Mouse (Mus musculus) gastrocnemius, postnatal 10 days (tissue): ENCODE measurements at regions not wholly inside any gene's neighbourhood (a gene's known extent, or its start where the extent isn't known, plus 50 kb on each side); places are given as distances from the start of the nearest gene placed in this dataset.

Source experiments
- DNase-seq: peaks from one replicate; pipeline ENCODE4 v3.0.0; 2021; ENCODE audit warnings: mixed read lengths

DNA sequence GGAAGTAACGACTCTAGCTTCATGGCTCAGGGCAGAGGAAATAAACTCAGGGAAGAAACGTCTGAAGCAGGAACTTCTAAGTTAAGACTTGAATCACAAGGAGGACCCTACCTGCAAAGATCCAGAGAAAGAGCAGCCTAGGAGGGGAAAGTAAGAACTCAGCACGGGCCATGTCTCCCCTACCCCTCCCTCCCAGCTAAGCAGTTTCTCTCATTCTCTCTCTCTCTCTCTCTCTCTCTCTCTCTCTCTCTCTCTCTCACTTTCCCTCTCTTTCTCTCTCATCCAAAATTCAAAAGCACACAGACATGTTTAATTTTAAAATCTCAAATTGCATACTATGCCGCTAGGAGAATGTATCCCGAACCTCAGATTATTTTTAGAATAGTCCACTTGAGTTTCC lies 267.3 kb downstream of the Dhx15 start:
- no peak for DNase-seq

DNA sequence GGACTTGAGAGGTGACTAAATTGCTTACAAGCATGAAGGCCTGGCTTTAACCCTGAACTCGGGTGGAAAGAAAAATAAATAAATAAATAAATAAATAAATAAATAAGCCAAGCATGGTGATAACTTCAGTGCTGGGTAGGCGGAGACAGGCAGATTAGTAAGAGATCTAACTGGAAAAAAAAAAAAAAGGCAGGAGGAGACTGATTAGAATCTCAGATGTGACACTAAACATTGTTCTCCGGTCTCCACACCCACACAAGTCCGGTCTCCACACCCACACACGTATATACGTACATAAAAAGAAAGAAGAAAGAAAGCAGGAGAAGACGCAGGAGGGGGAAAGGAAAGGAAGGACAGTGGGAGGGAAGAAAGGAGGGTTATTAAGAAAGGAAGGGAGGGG lies 267.8 kb downstream of the Dhx15 start:
- no peak for DNase-seq

DNA sequence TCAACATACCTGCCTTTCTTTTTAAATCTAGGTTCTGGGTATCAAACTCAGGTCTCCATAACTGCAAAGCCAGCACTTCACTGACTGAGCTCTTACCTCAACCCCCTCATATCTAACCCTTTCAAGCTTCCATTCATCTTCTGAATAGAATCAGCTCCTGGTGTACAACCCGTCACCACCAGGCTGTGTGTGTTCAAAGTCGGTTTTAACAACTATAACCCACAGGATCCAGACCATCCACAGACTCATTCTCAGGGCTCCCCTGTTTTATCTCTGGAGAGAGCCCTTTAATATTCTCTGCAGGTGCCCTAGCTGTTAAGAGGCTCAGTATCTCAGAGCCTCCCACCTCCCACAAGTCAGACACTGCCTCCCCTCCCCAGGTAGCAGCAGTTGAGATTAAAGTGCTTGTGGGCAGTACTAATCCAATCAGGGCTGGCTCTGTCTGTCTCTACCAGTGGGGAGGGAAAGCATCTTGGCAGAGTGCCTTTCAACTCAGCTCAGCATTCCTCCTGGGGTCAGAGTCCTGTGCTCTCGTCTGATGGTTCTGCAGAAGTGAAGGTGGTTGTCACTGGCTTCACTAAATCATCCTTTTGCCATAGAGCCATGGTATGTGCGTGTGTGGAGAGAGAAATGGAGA lies 272.4 kb downstream of the Dhx15 start:
- DNase-seq: no peak

DNA sequence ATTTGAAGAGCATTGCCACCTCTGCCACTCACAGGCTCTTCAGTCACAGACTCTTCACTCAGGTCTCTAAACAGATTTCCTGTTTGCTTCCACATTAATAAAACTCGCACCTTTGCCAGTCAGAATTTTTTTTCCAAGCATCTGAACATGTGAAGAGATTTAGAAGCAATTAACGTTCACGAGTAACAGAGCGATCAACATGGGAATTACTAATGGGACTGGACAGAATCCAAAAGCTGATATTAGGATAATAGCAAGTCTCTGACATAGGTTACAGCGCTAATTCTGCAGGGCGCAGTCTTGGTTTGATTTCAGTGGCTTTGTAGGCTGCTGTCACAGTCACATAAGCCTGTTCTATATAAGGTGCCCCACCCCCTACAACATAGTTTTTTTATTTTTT lies 275.6 kb downstream of the Dhx15 start:
- DNase-seq: no peak

DNA sequence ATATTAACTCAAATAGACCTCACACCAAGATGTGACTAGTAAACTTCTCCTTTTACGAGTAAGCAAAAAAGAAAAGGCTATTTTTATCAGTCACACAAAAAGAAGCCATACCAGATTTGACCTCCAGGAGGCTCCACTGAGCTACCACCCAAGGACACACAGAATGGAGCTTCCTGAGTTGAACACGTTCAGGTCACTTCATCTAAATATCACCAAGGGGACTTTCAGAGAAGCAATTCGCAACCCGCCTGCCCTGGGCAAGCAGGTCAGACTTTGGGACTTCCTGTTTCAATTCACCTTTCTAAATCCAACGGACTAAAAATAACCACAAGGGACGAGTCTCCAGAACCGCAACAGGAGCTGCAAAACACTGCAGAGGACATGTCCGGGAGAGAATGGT lies 281.5 kb downstream of the Dhx15 start:
- DNase-seq: peak; percentile 22

DNA sequence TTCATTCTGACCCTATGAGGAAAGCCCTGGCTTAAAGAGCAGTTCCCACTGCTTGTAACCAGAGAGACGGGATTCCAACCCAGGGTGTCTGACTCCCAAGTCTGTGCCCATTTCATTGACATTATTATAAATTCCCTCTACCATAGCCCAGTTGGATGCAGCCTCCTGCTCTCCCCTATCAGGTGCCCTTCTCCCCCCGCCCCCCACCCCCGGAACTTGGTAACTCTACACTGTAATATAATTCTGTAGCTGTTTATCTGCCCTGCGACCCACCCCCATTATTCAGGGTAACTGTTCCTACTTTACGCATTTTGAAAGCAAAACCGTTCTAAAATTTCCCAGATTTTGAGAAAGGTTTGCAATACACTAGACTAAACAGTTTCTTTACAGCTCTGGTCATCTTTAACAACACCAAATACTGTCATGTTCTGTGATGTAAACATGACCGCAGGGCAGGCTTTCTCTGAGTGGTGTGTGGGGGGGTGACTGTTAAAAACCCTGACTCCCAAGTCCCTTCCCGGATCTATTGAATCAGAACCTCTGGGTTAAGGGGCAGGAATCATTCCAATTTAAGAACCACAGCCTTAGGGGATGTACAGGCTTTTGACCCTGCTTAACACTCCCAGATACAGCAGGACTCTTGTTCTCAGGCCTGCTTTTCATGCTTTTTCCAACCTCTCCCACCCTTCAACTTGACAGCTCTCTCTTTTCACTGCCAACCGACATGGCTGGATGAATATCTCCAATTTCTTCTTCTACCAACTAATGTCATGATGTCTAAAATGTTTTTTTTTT lies 283.8 kb downstream of the Dhx15 start:
- DNase-seq: no peak

DNA sequence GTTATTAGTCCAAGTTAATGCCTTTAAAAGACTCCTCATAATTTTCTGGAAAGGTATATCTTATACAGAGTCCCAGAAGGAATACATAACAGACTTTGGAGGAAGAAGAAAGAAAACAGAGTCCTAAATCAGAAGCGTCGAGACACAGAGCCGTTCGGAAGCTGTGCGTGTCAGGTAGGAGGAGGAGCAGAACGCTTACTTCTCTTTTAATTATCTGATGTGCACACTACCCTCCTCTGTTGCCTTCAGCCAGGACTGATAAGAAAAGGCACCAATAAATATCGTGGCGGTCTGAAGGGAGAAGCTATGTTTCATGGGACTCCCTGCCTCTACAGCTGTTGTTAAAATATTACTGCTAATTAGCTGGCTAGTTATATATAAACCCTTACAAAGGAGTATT lies 296.2 kb downstream of the Dhx15 start:
- no peak for DNase-seq

DNA sequence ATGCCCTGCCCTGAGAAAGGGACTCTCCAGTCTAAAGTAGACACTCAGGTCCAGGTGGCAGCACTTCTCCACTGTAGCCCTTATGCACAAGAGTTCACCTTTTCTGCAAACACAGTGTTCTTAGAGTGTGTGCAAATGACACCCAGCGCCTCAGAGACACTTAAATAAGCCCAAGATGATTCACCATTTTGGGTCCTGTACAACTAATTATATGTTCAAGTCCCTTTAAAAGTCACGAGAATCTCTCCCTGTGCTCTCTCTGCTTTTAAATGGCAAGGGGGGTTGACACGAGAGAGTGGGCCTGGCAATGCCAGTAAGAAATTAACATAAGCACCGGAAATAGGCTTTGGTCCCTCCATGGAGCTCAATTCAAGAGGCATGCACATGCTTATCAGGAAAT lies 299.0 kb downstream of the Dhx15 start:
- DNase-seq: no peak

DNA sequence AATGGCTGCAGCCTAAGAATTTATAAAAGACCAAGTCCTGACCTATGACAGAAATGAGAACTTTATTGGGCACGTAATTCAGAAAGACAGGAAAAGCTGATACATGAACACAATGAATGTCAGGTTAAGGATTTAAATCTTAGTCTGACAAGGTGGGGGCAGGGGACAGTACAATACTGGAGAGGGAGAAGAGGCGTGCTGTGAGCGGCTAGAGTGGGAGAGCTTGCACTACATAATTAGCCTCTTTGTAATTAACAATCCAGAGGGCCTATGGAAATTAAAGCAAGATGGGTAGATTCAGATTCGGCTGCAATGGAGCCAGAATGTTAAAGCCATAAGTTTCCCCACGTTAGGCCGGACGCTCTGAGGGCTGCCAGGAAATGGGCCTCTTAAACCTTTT lies 301.9 kb downstream of the Dhx15 start:
- no peak for DNase-seq

DNA sequence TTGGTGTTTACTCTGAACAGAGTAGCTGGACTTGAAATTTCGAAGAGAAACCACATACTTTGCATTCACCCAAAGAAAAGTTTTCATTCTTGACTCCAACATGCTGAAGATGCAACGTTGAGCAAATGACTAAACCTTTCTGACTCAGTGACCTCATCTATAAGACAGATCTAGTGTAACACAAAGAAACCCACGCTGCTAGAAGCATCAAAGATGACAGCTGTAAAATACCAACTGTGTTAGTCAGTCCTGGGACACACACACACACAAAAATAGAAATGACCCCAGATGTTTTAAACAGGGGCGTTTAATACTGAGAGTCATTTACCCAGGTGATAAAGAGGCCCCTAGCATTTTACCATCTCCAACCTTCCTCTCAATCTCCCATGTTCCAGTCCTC lies 307.7 kb downstream of the Dhx15 start:
- no peak for DNase-seq

DNA sequence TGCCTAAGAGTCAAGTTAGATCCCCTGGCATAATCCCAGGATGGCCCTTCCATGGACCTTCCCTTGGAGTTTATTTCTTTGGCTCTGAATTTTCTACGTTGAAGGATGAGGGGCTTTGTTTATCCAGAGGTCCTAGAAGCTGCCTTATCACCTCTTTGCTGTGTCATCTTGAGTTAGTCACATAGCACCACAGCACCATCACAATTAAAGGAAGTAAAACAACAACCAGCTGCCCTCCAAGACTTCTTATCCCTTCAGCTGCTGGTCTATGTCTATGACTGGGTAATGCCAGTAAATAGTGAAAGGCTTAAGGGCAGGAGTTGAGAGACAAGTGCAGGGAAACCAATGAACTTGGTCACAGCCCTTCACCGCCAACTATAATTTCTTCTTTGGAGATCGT lies 308.1 kb downstream of the Dhx15 start:
- DNase-seq: no peak

DNA sequence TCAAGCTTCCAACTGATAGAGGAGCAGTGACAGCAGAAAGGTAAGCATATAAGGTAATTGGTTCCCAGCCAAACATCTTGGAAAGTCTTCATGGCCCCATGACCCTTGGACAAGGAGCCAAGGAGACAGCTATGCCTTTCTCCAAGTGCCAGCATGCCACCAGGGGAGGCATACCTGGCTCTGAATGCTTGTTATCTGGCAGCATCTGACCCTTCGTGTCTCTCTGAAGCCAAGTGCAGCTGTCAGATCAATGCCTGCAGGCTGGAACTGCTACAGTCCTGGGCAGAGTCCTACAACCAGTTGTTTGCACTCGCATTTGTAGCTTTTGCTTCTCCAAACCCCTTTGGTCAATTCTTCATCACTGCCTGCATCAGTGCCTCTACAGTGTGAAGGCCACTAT lies 309.3 kb upstream of the Ppargc1a start:
- no peak for DNase-seq

DNA sequence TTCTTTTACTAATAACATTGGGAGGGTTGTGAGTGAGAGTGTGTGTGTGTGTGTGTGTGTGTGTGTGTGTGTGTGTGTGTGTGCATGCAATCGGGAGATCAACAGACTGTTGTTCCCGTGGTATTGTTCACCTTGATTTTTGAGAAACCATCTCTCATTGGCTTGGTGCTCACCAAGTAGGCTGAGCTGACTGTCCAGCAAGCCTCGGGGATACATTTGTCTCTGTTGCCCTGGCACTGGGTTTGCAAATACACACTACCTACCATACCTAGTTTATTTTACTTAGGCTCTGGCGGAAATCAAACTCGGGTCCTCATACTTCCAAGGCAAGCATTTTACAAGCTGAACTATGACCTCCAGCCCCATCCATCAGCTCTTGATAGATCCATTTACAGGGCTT lies 306.0 kb upstream of the Ppargc1a start:
- no peak for DNase-seq

DNA sequence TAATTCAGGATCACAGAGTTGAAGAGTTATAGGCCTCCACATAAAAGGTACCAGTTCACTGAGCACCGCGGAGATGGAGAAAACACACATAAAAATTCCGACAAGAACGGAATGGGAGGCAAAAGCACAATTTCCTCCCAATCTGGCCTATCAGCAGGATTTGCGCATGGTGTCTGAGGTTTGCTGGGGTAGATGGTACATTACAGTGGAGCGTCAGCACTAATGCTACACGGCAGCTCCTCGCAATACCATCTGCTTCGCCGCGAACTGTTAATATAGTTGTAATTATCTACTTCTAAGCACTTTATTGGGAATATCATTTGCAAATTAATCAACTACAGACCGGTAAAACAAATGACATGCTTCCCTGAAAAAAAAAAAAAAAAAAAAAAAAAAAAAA lies 304.2 kb upstream of the Ppargc1a start:
- no peak for DNase-seq

DNA sequence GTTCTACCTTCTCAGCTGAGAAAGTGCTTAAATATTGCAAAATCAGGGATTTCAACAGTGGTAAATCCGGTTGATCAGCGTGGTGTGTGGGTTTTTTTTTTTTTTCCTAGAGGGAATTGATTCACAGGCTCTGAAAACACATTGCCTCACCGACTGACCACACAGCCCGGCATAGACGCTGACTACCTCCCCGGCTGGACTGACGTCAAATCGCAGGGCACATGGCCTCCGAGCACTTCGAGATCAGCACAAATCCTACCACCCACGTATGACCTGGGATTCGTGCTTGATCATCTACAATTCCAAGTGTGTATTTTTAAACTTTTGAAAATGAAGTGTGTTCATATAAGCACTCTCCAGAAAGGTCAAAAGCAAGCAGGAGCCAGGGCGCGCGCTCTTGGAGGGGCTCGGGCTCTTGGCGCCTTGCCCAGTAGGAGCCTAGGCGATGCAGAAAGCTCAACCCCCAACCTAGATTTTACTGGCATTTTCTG lies 300.7 kb upstream of the Ppargc1a start:
- no peak for DNase-seq

DNA sequence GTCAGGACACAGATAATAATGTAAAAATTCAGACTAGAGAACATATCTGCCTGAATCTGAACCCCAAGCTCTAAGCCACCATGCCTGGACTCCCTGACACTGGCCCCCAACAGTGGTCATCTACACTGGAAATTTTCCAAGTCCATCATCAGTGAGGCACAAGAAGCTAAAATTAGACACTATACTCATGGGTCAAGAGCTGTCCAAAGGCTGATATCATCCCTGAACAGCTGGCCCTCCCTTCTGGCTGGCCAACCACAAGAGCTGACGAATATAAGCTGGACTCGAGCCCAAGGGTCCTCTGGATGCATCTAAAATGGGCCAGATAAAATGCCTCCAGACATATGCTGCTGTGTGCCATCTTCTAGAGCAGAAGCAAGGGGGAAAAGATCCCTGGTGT lies 298.5 kb upstream of the Ppargc1a start:
- no peak for DNase-seq

DNA sequence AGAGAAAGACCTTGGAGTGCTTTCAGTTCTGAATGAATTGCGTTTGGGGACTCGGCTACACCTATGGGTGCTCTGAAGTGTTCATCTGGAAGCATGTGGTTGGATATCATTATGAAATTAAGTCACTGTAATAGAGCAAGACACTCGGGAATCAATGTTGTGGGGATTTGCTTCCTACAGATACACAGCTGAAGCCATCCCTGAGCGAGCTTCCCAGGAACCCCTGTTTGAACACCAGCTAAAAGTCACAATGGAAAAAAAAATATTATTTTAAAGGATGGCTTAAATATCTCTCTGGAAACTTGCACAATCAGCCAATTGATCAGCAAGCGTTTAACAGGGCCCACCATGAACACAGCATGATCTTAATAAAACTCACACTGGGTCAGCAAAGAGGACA lies 293.0 kb upstream of the Ppargc1a start:
- no peak for DNase-seq

DNA sequence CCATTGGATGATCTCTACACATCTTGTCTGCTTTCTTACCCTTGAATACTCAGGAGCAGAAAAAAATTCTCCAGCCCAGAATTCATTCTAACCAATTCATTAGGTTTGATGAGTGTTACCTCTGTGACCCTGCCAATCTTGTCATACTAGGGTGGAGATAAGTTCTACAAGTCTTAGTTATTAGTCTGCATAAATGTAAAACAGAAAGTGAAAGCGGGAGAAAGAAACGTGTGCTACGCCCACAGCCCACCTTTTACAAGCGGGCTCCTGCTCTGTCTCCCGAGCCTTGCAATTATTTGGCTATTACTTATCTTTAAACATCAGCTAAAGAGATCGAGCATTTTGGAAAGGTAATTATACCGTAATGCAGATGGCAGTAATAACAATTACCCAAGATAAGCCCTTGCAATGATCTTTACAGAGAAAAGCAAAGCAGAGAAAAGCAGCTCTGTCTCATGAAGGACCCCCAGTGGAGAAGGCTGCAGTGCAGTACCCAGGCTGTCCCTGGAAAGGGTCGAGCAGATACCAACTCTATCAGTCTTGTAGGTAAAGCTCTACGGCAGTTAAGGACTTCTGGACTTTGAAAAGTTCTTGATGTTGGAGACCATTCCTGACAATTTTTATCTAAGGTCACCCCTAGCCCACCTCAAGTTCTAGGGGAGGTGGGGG lies 286.1 kb upstream of the Ppargc1a start:
- no peak for DNase-seq

DNA sequence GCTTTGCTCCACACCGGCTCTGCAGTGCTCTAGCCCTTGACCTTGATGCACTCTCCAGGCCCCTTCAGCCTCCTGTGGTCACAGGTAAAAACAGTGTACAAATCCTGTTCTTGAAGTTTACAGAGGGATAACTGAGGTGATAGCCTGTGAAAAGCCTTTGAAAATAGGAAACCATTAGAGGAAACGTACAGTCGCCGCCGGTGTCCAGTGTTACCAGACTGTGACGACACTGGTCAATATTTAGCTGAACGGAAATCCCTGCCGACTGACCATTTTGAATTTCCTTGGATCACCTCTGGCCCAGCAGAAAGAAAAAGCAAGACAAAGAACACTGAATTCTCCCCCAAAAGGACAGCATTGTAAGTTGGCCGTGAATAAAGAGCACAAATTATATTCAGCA lies 282.6 kb upstream of the Ppargc1a start:
- DNase-seq: no peak

DNA sequence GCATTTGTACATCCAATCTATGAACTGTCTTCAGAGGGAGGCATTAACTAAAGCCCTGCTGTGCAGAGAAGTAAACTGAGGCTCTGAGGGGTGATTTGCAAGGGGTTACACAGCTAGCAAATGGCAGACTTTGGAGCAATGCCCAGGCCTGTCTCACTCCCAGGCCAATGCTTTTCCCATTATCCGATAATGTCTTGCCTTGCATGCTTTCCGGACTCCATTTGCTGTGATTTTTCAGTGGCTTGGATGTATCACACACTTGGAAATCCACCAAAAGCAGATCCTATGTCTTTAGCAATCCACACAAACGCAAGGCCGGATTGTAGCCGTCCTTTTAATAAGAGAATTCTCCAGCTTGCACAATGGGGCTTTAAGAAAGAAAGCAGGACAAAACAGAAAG lies 281.7 kb upstream of the Ppargc1a start:
- no peak for DNase-seq

DNA sequence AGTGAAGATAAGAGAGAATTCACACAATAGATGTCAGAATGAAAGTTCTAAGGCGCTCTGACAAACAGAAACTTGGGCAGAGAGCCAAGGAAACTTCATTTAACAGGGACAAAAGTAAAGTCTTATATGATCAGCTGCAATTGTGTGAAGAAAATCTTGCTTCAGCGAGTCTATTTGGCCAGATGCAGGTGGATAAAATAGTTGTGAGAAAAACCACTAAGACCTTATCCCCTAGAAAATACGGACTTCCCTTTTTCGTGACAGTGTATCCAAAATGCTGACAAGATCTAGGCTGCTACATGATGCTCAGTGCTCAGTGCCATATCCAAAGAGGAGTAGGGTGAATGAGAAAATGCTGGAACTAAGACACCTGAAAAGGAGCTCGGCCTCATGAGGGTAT lies 274.7 kb upstream of the Ppargc1a start:
- DNase-seq: no peak

DNA sequence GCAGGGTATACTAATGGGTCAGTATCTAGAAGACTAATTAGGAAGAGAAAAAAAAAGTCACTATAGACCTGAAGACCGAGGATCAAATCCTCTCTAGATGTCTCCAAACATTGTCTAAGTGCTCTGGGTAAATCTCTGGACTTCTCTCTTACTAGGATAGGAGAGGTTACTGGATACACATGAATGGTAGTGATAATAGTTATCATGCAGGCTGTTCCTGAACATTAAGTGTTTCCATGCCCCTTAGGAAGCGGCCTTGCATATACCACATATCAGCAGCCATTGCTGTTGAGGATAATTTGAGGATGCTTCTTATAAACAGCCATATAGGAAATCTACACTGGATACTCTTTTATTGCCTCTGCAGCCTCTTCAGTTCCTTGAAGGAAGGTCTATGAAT lies 274.2 kb upstream of the Ppargc1a start:
- DNase-seq: no peak

DNA sequence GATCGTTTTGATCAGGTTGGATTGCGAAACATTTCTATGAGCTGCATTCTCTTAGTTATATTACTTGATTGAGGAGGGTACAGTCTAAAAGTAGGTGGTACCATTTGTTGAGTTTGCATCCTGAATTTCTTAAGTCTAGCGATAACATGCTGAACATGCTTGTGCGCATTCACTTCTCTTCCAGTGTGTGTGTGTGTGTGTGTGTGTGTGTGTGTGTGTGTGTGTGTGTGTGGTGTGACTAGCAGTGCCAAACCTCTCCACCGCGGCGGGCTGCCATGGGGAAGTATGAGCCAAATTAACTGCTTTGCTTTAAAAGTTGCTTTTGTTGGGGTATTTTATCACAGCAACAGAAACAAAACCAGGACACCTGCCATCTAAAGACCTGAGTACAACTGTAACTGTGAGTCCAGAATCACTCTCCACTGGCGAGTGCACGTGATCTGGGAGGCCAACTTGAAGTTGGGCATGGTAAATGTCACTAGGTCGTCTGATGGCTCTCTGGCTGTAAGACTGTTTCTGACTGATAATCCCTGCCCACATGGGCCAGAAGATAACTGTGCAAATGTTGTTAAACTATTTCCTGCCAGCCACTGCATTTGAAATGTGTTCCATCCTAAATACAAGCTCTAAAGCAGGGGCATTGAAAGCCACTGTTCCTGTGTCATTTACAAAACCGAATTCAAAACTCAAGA lies 273.3 kb upstream of the Ppargc1a start:
- no peak for DNase-seq
